Mouse (Mus musculus): Measurements from ENCODE around the gene Acer3. TPM values are rescaled to one million over a fixed set of nuclear protein-coding genes. Genes with fewer than 3 reads are reported as not detected.

Acer3 gene
- total and polyA plus RNA-seq, 3 experiments = 17.2 to 41.7 TPM; not detected in 1

DNA sequence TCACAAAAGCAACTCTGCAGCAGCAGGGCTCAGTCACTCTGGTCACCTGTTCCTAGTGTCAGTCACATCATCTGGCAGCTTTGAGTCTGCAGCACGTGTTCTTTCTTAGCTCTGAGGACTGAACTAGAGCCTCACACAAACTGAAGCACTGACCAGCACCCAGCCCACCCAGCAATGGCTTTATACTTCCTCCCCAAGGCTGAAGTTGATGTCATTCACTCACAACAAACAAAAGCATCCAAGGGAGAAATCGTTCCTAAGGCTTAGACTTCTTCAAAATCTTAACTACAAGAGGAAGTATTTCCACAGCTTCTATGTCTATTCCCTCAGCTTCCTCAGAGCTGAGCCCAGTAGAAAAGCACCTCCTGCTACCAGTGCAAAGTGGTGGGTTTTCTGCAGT lies 7.3 kb upstream of the Acer3 start:
- no peak overlapping the region for H3K9ac ChIP-seq (ENCODE audit: control insufficient read depth, low read depth, low read length, poor library complexity, severe bottlenecking)
- H3K27ac ChIP-seq (ENCODE audit: control insufficient read depth, low read depth, low read length) = no peak overlapping the region
- no peaks in the 10 kb centered on the region for H3K79me2 ChIP-seq (ENCODE audit: control insufficient read depth, insufficient read depth, low read length, poor library complexity)
- H3K4me3 ChIP-seq (ENCODE audit: control insufficient read depth in 1 of 2, insufficient read depth in 1 of 2, low read depth in 2 of 2, low read length in 2 of 2) = no peak overlapping the region
- TF ChIP-seq NRF1 (IDR thresholded peaks at IDR 0.05; ENCODE audit: insufficient read depth, low read depth, low read length, poor library complexity, severe bottlenecking) = no peak
- TF ChIP-seq TCF12 (IDR thresholded peaks at IDR 0.05; ENCODE audit: low read depth, low read length) = no peak
- no peak for TF ChIP-seq SMC3 (IDR thresholded peaks at IDR 0.05; ENCODE audit: low read depth, low read length)
- TF ChIP-seq JUND (IDR thresholded peaks at IDR 0.05; ENCODE audit: low read depth, low read length) = no peak
- TF ChIP-seq POLR2A (IDR thresholded peaks at IDR 0.05; ENCODE audit: control insufficient read depth in 1 of 2, insufficient read depth in 1 of 2, low read depth in 1 of 2, low read length in 2 of 2, poor library complexity in 1 of 2) = no peak
- TF ChIP-seq ZMIZ1 (IDR thresholded peaks at IDR 0.05; ENCODE audit: low read depth, low read length) = no peak
- TF ChIP-seq CHD1 (IDR thresholded peaks at IDR 0.05; ENCODE audit: low read depth, low read length) = no peak
- TF ChIP-seq MAFK (IDR thresholded peaks at IDR 0.05; ENCODE audit: borderline replicate concordance, low read depth, low read length) = no peak
- no peak for TF ChIP-seq HCFC1 (IDR thresholded peaks at IDR 0.05; ENCODE audit: low read depth, low read length)
- DNase-seq (ENCODE audit: low read depth, low spot score) = no peak
- no peaks in the 10 kb centered on the region for H3K27me3 ChIP-seq (ENCODE audit: control insufficient read depth in 1 of 2, insufficient read depth in 2 of 2, low read length in 2 of 2)
- H3K36me3 ChIP-seq (ENCODE audit: control insufficient read depth in 1 of 2, insufficient read depth in 2 of 2, low read length in 2 of 2) = peaks cover 0 to 16% of the 10 kb centered on the region in 2 experiments; a peak in 2 of 4 replicates
- H3K9me3 ChIP-seq (replicated peaks; ENCODE audit: insufficient read depth, low read length) = no peaks in the 10 kb centered on the region
- H3K4me1 ChIP-seq (ENCODE audit: control insufficient read depth in 1 of 2, insufficient read depth in 2 of 2, low read length in 2 of 2) = peaks cover 9 to 29% of the 10 kb centered on the region in 2 experiments

DNA sequence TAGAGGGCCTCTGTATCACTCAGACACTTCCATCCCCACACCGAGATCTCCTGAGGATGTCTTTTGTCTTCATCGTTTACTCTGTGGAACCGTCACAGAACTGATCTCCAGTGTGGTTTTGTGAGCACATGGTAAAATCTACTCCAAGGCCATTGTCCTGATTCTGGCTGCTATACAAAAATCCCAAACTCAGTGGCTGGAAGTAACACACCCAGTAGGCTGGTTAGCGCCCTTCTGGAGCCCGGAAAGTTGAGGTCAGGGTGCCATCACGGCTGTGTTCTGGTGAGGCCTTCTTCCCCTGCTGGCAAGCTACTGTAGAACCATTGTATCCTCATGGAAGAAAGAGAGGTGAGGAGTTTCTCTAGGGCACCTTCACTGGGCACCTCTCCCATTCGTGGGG lies 5.0 kb upstream of the Acer3 start:
- H3K79me2 ChIP-seq (ENCODE audit: control insufficient read depth, insufficient read depth, low read length, poor library complexity) = no peaks in the 10 kb centered on the region
- H3K9ac ChIP-seq (ENCODE audit: control insufficient read depth, low read depth, low read length, poor library complexity, severe bottlenecking) = no peak overlapping the region
- TF ChIP-seq KAT2A (conservative IDR thresholded peaks at IDR 0.05; ENCODE audit: low read depth, low read length) (no peak), GATA1 (IDR thresholded peaks at IDR 0.05; ENCODE audit: low read depth, low read length) (no peak), ELF1 (IDR thresholded peaks at IDR 0.05; ENCODE audit: low read depth, low read length) (no peak), SMC3 (IDR thresholded peaks at IDR 0.05; ENCODE audit: low read depth, low read length) (no peak), ZNF384 (IDR thresholded peaks at IDR 0.05; ENCODE audit: low read depth, low read length) (no peak), TCF12 (IDR thresholded peaks at IDR 0.05; ENCODE audit: low read depth, low read length) (no peak), USF1 (IDR thresholded peaks at IDR 0.05; ENCODE audit: low read depth, low read length) (no peak), ZKSCAN1 (IDR thresholded peaks at IDR 0.05; ENCODE audit: low read depth, low read length) (no peak), TAL1 (IDR thresholded peaks at IDR 0.05; ENCODE audit: low read length) (no peak), E2F4 (IDR thresholded peaks at IDR 0.05; ENCODE audit: borderline replicate concordance, low read depth, low read length) (no peak), MEF2A (IDR thresholded peaks at IDR 0.05; ENCODE audit: extremely low read depth, insufficient replicate concordance, low read depth, low read length, poor library complexity, severe bottlenecking) (no peak), BHLHE40 (IDR thresholded peaks at IDR 0.05; ENCODE audit: borderline replicate concordance, low read depth, low read length) (no peak), CHD1 (IDR thresholded peaks at IDR 0.05; ENCODE audit: low read depth, low read length) (no peak), EP300 (IDR thresholded peaks at IDR 0.05; ENCODE audit: low read depth in 1 of 2, low read length in 2 of 2) (no peak), POLR2A (IDR thresholded peaks at IDR 0.05; ENCODE audit: control insufficient read depth in 1 of 2, insufficient read depth in 1 of 2, low read depth in 1 of 2, low read length in 2 of 2, poor library complexity in 1 of 2) (no peak), UBTF (IDR thresholded peaks at IDR 0.05; ENCODE audit: borderline replicate concordance, insufficient read depth, low read depth, low read length) (no peak), CTCF (IDR thresholded peaks at IDR 0.05 in 2 of 3, conservative IDR thresholded peaks at IDR 0.05 in 1 of 3; ENCODE audit: control insufficient read depth in 1 of 3, insufficient read depth in 1 of 3, low read depth in 2 of 3, low read length in 3 of 3, poor library complexity in 1 of 3, severe bottlenecking in 1 of 3) (no peak)
- H3K27me3 ChIP-seq (ENCODE audit: control insufficient read depth in 1 of 2, insufficient read depth in 2 of 2, low read length in 2 of 2) = no peaks in the 10 kb centered on the region
- peaks cover 0 to 21% of the 10 kb centered on the region in 2 experiments; a peak in 2 of 4 replicates for H3K36me3 ChIP-seq (ENCODE audit: control insufficient read depth in 1 of 2, insufficient read depth in 2 of 2, low read length in 2 of 2)
- no peak overlapping the region for H3K4me3 ChIP-seq (ENCODE audit: control insufficient read depth in 1 of 2, insufficient read depth in 1 of 2, low read depth in 2 of 2, low read length in 2 of 2)
- no peak overlapping the region for H3K27ac ChIP-seq (ENCODE audit: control insufficient read depth, low read depth, low read length)
- no peak for DNase-seq (ENCODE audit: low read depth, low spot score)
- peaks cover 11 to 35% of the 10 kb centered on the region in 2 experiments for H3K4me1 ChIP-seq (ENCODE audit: control insufficient read depth in 1 of 2, insufficient read depth in 2 of 2, low read length in 2 of 2)
- no peaks in the 10 kb centered on the region for H3K9me3 ChIP-seq (replicated peaks; ENCODE audit: insufficient read depth, low read length)

Measured in MEL (cell line).